Mouse (Mus musculus): ENCODE results near the gene Mapk8. TPM values are rescaled to one million over a fixed set of nuclear protein-coding genes. Genes with fewer than 3 reads are reported as not detected.
"Not testable (repeated sequence)": the region's sequence is repeated elsewhere in the genome, so short reads cannot be mapped to it uniquely, and the experiment has no call there.

Mapk8 gene
- polyA plus RNA-seq, 1 experiment, result 14.3 TPM

- Histone ChIP-seq H3K27ac (ENCODE audit: control insufficient read depth, insufficient read depth, low read depth, low read length, poor library complexity) (no peak overlapping the region), H3K4me3 (replicated peaks; ENCODE audit: control insufficient read depth, low read depth, low read length) (no peak overlapping the region), H3K4me1 (ENCODE audit: control insufficient read depth, insufficient read depth, low read length) (no peaks in the 10 kb centered on the region)
- WGBS, result 77% methylated on average over 3 of the region's 3 CpGs
- TF ChIP-seq POLR2A (IDR thresholded peaks at IDR 0.05; ENCODE audit: borderline replicate concordance, control insufficient read depth, low read depth, low read length) (no peak), CTCF (IDR thresholded peaks at IDR 0.05; ENCODE audit: control insufficient read depth, insufficient read depth, low read length) (no peak)
Measured at GRCm38 (mm10) chr14:33463658-33464057, 16.7 kb upstream of the Mapk8 start.

- H3K4me3 ChIP-seq (replicated peaks; ENCODE audit: control insufficient read depth, low read depth, low read length), result no peak overlapping the region
- TF ChIP-seq POLR2A (IDR thresholded peaks at IDR 0.05; ENCODE audit: borderline replicate concordance, control insufficient read depth, low read depth, low read length) (no peak), CTCF (IDR thresholded peaks at IDR 0.05; ENCODE audit: control insufficient read depth, insufficient read depth, low read length) (no peak)
Measured at GRCm38 (mm10) chr14:33450331-33450730, 3.4 kb upstream of the Mapk8 start.

GRCm38 (mm10) chr14:33449296-33449840, 2.4 kb upstream of the Mapk8 start:
- Histone ChIP-seq H3K4me3 (replicated peaks; ENCODE audit: control insufficient read depth, low read depth, low read length) (no peak overlapping the region), H3K4me1 (ENCODE audit: control insufficient read depth, insufficient read depth, low read length) (no peaks in the 10 kb centered on the region; the same call in 1 of the 2 replicates), H3K27ac (ENCODE audit: control insufficient read depth, insufficient read depth, low read depth, low read length, poor library complexity) (no peak overlapping the region)
- no peak for TF ChIP-seq CTCF (IDR thresholded peaks at IDR 0.05; ENCODE audit: control insufficient read depth, insufficient read depth, low read length)
- no peak for TF ChIP-seq POLR2A (IDR thresholded peaks at IDR 0.05; ENCODE audit: borderline replicate concordance, control insufficient read depth, low read depth, low read length)
- WGBS, result 79% methylated on average over 2 of the region's 2 CpGs

More at GRCm38 (mm10) chr14:33450331-33450730, 3.4 kb upstream of the Mapk8 start:
- Histone ChIP-seq H3K27ac (ENCODE audit: control insufficient read depth, insufficient read depth, low read depth, low read length, poor library complexity) (no peak overlapping the region), H3K4me1 (ENCODE audit: control insufficient read depth, insufficient read depth, low read length) (no peaks in the 10 kb centered on the region; the same call in 1 of the 2 replicates)

- no peaks in the 10 kb centered on the region; the same call in 1 of the 2 replicates for H3K4me1 ChIP-seq (ENCODE audit: control insufficient read depth, insufficient read depth, low read length)
- 92% methylated on average over 4 of the region's 4 CpGs for WGBS
- no peak overlapping the region for H3K4me3 ChIP-seq (replicated peaks; ENCODE audit: control insufficient read depth, low read depth, low read length)
- H3K27ac ChIP-seq (ENCODE audit: control insufficient read depth, insufficient read depth, low read depth, low read length, poor library complexity), result no peak overlapping the region
- TF ChIP-seq POLR2A (IDR thresholded peaks at IDR 0.05; ENCODE audit: borderline replicate concordance, control insufficient read depth, low read depth, low read length) (no peak), CTCF (IDR thresholded peaks at IDR 0.05; ENCODE audit: control insufficient read depth, insufficient read depth, low read length) (no peak)
Measured at GRCm38 (mm10) chr14:33448276-33448675, 1.3 kb upstream of the Mapk8 start.

GRCm38 (mm10) chr14:33446561-33447023, 366 bp downstream of the Mapk8 start:
- peak overlapping the region; percentile 80 for H3K27ac ChIP-seq (ENCODE audit: control insufficient read depth, insufficient read depth, low read depth, low read length, poor library complexity)
- TF ChIP-seq POLR2A (IDR thresholded peaks at IDR 0.05; ENCODE audit: borderline replicate concordance, control insufficient read depth, low read depth, low read length), result no peak
- no peak for TF ChIP-seq CTCF (IDR thresholded peaks at IDR 0.05; ENCODE audit: control insufficient read depth, insufficient read depth, low read length)
- H3K4me1 ChIP-seq (ENCODE audit: control insufficient read depth, insufficient read depth, low read length), result no peaks in the 10 kb centered on the region; the same call in 1 of the 2 replicates
- WGBS, result 1% methylated on average over 66 of the region's 72 CpGs
- peak overlapping the region; percentile 82 for H3K4me3 ChIP-seq (replicated peaks; ENCODE audit: control insufficient read depth, low read depth, low read length)

- no peak overlapping the region for H3K4me3 ChIP-seq (replicated peaks; ENCODE audit: control insufficient read depth, low read depth, low read length)
- TF ChIP-seq POLR2A (IDR thresholded peaks at IDR 0.05; ENCODE audit: borderline replicate concordance, control insufficient read depth, low read depth, low read length) (no peak), CTCF (IDR thresholded peaks at IDR 0.05; ENCODE audit: control insufficient read depth, insufficient read depth, low read length) (no peak)
- 48% methylated on average over 3 of the region's 3 CpGs for WGBS
- no peaks in the 10 kb centered on the region; the same call in 1 of the 2 replicates for H3K4me1 ChIP-seq (ENCODE audit: control insufficient read depth, insufficient read depth, low read length)
- no peak overlapping the region for H3K27ac ChIP-seq (ENCODE audit: control insufficient read depth, insufficient read depth, low read depth, low read length, poor library complexity)
Measured at GRCm38 (mm10) chr14:33445962-33446361, 996 bp downstream of the Mapk8 start.

GRCm38 (mm10) chr14:33443780-33444179, 3.2 kb downstream of the Mapk8 start:
- H3K4me1 ChIP-seq (ENCODE audit: control insufficient read depth, insufficient read depth, low read length), result no peaks in the 10 kb centered on the region; the same call in 1 of the 2 replicates
- H3K4me3 ChIP-seq (replicated peaks; ENCODE audit: control insufficient read depth, low read depth, low read length), result no peak overlapping the region
- TF ChIP-seq POLR2A (IDR thresholded peaks at IDR 0.05; ENCODE audit: borderline replicate concordance, control insufficient read depth, low read depth, low read length) (no peak), CTCF (IDR thresholded peaks at IDR 0.05; ENCODE audit: control insufficient read depth, insufficient read depth, low read length) (no peak)
- WGBS, result 72% methylated on average over 2 of the region's 2 CpGs
- H3K27ac ChIP-seq (ENCODE audit: control insufficient read depth, insufficient read depth, low read depth, low read length, poor library complexity), result no peak overlapping the region

- WGBS, result 56% methylated on average over 4 of the region's 4 CpGs
- not testable (repeated sequence) for H3K4me1 ChIP-seq (ENCODE audit: control insufficient read depth, insufficient read depth, low read length); H3K27ac ChIP-seq (ENCODE audit: control insufficient read depth, insufficient read depth, low read depth, low read length, poor library complexity); H3K4me3 ChIP-seq (replicated peaks; ENCODE audit: control insufficient read depth, low read depth, low read length)
Measured at GRCm38 (mm10) chr14:33432485-33432884, 14.5 kb downstream of the Mapk8 start.

- TF ChIP-seq POLR2A (IDR thresholded peaks at IDR 0.05; ENCODE audit: borderline replicate concordance, control insufficient read depth, low read depth, low read length) (no peak), CTCF (IDR thresholded peaks at IDR 0.05; ENCODE audit: control insufficient read depth, insufficient read depth, low read length) (no peak)
- no peak overlapping the region for H3K27ac ChIP-seq (ENCODE audit: control insufficient read depth, insufficient read depth, low read depth, low read length, poor library complexity)
- no peak overlapping the region for H3K4me3 ChIP-seq (replicated peaks; ENCODE audit: control insufficient read depth, low read depth, low read length)
- H3K4me1 ChIP-seq (ENCODE audit: control insufficient read depth, insufficient read depth, low read length), result no peaks in the 10 kb centered on the region; the same call in 1 of the 2 replicates
Measured at GRCm38 (mm10) chr14:33424124-33424523, 22.8 kb downstream of the Mapk8 start.
